Mouse (Mus musculus): Measurements from ENCODE around the gene Camk1d.
"Not testable (repeated sequence)": the region's sequence is repeated elsewhere in the genome, so short reads cannot be mapped to it uniquely, and the experiment has no call there.

Gene Camk1d

GRCm38 (mm10) chr2:5417158-5418032 lies 296.9 kb downstream of the Camk1d start:
- no peak for DNase-seq (ENCODE audit: extremely low read depth, low read depth, low spot score)

- DNase-seq (ENCODE audit: extremely low read depth, low read depth, low spot score) = no peak
Measured at GRCm38 (mm10) chr2:5411774-5412173, 302.5 kb downstream of the Camk1d start.

- no peak for DNase-seq (ENCODE audit: extremely low read depth, low read depth, low spot score)
Measured at GRCm38 (mm10) chr2:5403850-5404249, 310.5 kb downstream of the Camk1d start.

- DNase-seq (ENCODE audit: extremely low read depth, low read depth, low spot score) = no peak
Measured at GRCm38 (mm10) chr2:5402036-5402435, 312.3 kb downstream of the Camk1d start.

GRCm38 (mm10) chr2:5398505-5398904 lies 315.8 kb downstream of the Camk1d start:
- DNase-seq (ENCODE audit: extremely low read depth, low read depth, low spot score) = no peak

GRCm38 (mm10) chr2:5398043-5398442 lies 316.3 kb downstream of the Camk1d start:
- no peak for DNase-seq (ENCODE audit: extremely low read depth, low read depth, low spot score)

GRCm38 (mm10) chr2:5397468-5397867 lies 316.8 kb downstream of the Camk1d start:
- no peak for DNase-seq (ENCODE audit: extremely low read depth, low read depth, low spot score)

GRCm38 (mm10) chr2:5396415-5396814 lies 317.9 kb downstream of the Camk1d start:
- DNase-seq (ENCODE audit: extremely low read depth, low read depth, low spot score) = no peak

- no peak for DNase-seq (ENCODE audit: extremely low read depth, low read depth, low spot score)
Measured at GRCm38 (mm10) chr2:5395873-5396272, 318.4 kb downstream of the Camk1d start.

GRCm38 (mm10) chr2:5392921-5393320 lies 321.4 kb downstream of the Camk1d start:
- no peak for DNase-seq (ENCODE audit: extremely low read depth, low read depth, low spot score)

- no peak for DNase-seq (ENCODE audit: extremely low read depth, low read depth, low spot score)
Measured at GRCm38 (mm10) chr2:5392470-5392869, 321.8 kb downstream of the Camk1d start.

GRCm38 (mm10) chr2:5388381-5388780 lies 325.9 kb downstream of the Camk1d start:
- no peak for DNase-seq (ENCODE audit: extremely low read depth, low read depth, low spot score)

GRCm38 (mm10) chr2:5381712-5382710 lies 332.3 kb downstream of the Camk1d start:
- no peak for DNase-seq (ENCODE audit: extremely low read depth, low read depth, low spot score)

GRCm38 (mm10) chr2:5380973-5381372 lies 333.3 kb downstream of the Camk1d start:
- no peak for DNase-seq (ENCODE audit: extremely low read depth, low read depth, low spot score)

- DNase-seq (ENCODE audit: extremely low read depth, low read depth, low spot score) = not testable (repeated sequence)
Measured at GRCm38 (mm10) chr2:5378922-5379321, 335.4 kb downstream of the Camk1d start.

- no peak for DNase-seq (ENCODE audit: extremely low read depth, low read depth, low spot score)
Measured at GRCm38 (mm10) chr2:5378066-5378672, 336.1 kb downstream of the Camk1d start.

GRCm38 (mm10) chr2:5372886-5373429 lies 341.4 kb downstream of the Camk1d start:
- DNase-seq (ENCODE audit: extremely low read depth, low read depth, low spot score) = no peak

GRCm38 (mm10) chr2:5371316-5371715 lies 343.0 kb downstream of the Camk1d start:
- no peak for DNase-seq (ENCODE audit: extremely low read depth, low read depth, low spot score)

- DNase-seq (ENCODE audit: extremely low read depth, low read depth, low spot score) = no peak
Measured at GRCm38 (mm10) chr2:5370591-5370990, 343.7 kb downstream of the Camk1d start.

- DNase-seq (ENCODE audit: extremely low read depth, low read depth, low spot score) = no peak
Measured at GRCm38 (mm10) chr2:5363836-5364235, 350.5 kb downstream of the Camk1d start.

GRCm38 (mm10) chr2:5358049-5358448 lies 356.3 kb downstream of the Camk1d start:
- DNase-seq (ENCODE audit: extremely low read depth, low read depth, low spot score) = no peak
